Comparison of ENCODE assay signal across 15 mouse cellular contexts in genomic region chr4:85106961-85107360, GRCm38 (mm10).
"Had no signal": no experiment of that assay in that cellular context is flagged by ENCODE, and none has a peak within 500 bp of the region (broad histone marks: within the 10 kb centered on the region; RNA-seq: fewer than 3 reads in every experiment).

No protein-coding gene starts in this region.

- ATAC-seq: liver, postnatal 0 days; lung, postnatal 0 days; midbrain, embryonic 13.5 days; midbrain, embryonic 15.5 days had no signal

- DNase-seq: liver, postnatal 0 days; lung, adult 2 months; lung, postnatal 14 days; lung, postnatal 36 days; retina, postnatal 1 day; right cerebral cortex, adult 18-20 months; right cerebral cortex, postnatal 25 days; right cerebral cortex, postnatal 4 days; spleen, adult 18-20 months; thymus, adult 18-20 months; thymus, postnatal 14 days; thymus, postnatal 4 days had no signal
